Mouse (Mus musculus) cerebral cortex, adult 2 months (tissue): ENCODE results near the gene Fyb.

ENCODE experiments used
- WGBS: fragments of 180-500 bp; shearing (Covaris S2); methylation state at CpG from one replicate; pipeline ENCODE4 v1.1.7; 2018; 5-methylcytosine and 5-hydroxymethylcytosine counted together

The Fyb gene

GRCm38 (mm10) chr15:6562161-6562560, 39.5 kb downstream of the Fyb start:
- 90% methylated on average over 4 of the region's 4 CpGs for WGBS

GRCm38 (mm10) chr15:6562629-6563028, 40.0 kb downstream of the Fyb start:
- WGBS, result 83% methylated on average over 2 of the region's 2 CpGs

- 32% methylated on average over 11 of the region's 11 CpGs for WGBS
These were observed 42.3 kb downstream of the Fyb start for GRCm38 (mm10) chr15:6564977-6565421.

DNA sequence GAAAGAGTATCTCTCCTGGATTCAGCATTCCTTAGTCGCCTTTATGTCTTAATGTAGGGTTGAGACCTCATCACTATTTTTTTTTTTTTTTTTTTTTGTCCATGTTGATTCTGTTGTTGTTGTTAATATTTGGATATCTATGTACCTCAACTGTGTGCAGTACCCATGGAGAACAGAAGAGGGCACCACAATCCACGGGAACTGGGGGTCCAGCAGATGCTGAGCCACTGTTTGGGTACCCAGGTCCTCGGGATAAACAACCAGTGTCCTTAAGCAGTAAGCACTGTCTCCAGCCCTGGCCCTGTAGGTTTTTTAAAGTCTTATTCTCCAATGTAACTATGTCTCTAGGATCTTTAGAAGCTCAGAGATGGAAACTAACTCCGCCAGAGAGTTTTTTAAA, 43.2 kb downstream of the Fyb start:
- WGBS, result 96% methylated on average over 4 of the region's 4 CpGs

DNA sequence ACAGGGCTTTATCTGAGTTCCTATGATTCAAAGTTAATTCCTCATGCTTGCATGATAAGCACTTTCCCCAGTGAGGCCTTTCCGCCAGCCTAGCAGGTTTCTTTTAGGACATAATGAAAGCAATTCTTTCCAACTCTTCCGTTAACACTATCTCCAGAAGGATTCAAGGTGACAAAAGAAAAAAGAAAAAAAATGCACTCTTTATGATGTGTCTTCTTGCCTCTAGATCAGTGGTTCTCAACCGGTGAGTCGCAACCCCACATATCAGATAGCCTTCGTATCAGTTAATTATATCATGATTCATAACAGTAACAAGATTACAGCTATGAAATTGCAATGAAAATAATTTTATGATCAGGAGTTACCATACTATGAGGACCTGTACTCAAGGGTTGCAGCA, 45.3 kb downstream of the Fyb start:
- 92% methylated on average over 5 of the region's 5 CpGs for WGBS

DNA sequence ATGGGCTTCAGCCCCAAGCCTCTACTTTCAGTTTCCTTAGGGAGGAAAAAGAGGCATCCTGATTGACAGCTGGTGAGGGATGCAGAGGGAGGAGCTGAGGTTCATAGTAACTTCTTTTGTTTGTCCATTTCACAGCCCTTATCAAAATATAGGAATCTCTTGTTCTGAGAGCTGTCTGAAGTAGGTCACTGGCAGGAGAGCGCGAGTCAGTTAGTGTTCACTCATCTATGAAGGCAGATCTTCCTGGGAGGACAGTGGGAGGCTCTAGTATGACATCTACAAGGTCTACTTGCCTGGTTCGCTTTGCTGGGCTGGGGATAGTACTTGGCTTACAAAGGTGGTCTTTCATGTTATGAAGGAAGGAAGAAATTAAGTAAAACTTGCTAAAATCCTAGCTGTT, 46.0 kb downstream of the Fyb start:
- 76% methylated on average over 3 of the region's 3 CpGs for WGBS

- WGBS, result 67% methylated on average over 5 of the region's 5 CpGs
These were observed 46.4 kb downstream of the Fyb start for GRCm38 (mm10) chr15:6569074-6569473.

- 90% methylated on average over 2 of the region's 2 CpGs for WGBS
These were observed 47.7 kb downstream of the Fyb start for GRCm38 (mm10) chr15:6570164-6570861.

DNA sequence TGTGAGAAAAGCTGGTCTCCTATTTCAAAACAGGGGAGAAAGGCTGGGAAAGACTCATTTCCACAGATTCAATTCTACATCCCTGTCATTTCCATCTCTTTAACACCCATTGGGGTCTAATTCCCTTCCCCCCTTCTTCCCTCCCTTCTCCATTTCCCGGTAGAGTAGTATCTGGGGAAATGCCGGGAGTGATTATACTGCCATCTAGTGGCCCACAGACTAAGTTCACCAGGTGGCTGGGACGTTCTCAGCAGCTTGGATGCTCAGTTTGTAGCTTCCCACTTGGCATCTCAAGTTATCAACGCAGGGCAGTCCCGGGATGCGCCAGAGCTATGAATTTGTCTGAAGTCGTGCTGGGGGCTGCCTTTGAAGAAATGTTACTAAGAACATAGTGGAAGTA, 48.2 kb downstream of the Fyb start:
- WGBS, result 3% methylated on average over 7 of the region's 7 CpGs

DNA sequence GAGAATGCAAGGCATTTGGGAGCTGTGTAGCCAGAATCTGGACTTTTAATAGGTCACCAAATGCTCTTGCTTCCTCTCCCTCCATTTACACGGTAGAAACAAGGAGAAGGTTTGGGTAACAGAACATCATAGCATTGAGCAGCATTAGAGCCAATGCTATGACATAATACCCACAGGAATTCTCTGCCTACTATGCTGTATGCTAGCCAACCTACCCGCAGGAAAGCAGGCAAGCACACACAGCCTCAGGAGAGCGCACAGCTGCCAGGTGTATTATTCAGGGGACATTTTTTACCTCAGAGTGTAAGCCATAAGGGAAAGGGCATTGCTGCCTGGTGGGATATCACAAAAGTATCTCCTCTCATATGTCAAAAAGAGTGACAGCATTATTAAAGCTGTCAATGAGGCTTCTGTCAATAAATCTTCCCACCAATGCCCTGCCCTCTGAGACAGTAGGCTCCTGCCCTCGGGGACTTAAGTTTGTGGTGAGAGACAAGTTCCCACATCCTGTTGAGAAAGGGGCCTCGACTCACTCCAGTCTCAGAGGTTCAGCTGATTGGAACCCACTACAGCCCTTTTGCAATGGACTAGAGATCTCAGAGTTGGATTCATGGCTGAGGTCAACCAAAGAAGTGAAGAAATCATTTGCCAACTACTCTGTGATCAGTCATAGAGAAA, 51.8 kb downstream of the Fyb start:
- WGBS, result 63% methylated on average over 5 of the region's 5 CpGs

- 78% methylated on average over 9 of the region's 9 CpGs for WGBS
These were observed 55.3 kb downstream of the Fyb start for GRCm38 (mm10) chr15:6577971-6578370.

DNA sequence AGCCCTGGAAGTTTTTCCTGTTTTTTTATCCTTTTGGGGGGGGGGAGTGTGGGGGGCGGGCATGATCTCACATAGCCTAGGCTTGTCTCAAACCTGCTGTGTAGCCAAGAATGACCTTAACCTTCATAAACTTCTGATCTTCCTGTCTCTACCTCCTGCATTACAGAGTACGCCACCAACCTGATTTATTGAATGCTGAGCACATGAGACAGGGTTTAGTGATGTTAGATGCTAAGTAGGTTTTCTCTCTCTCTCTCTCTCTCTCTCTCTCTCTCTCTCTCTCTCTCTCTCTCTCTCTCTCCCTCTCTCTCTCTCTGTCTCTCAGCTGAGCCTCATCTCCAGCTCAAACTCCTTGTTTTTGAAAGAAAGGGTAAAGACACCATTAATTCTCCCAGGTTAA, 56.0 kb downstream of the Fyb start:
- 87% methylated on average over 2 of the region's 2 CpGs for WGBS

- 82% methylated on average over 15 of the region's 15 CpGs for WGBS
These were observed 56.6 kb downstream of the Fyb start for GRCm38 (mm10) chr15:6579194-6579768.

DNA sequence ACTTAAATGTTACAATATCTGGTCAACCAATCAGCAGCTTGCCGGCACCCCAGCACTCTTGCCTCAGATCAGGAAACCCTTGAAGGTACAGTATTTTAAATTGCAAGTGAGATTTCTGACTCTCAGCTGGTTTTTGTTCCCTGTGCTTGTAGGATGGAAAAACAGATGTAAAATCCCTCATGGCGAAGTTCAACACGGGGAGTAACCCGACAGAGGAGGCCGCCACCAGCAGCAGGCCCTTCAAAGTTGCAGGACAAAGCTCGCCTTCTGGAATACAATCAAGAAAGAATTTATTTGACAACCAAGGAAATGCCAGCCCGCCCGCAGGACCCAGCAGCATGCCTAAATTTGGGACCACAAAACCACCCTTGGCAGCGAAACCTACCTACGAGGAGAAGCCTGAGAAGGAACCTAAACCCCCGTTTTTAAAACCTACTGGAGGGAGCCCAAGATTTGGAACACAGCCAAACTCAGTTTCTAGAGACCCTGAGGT, 57.2 kb downstream of the Fyb start:
- WGBS, result 87% methylated on average over 11 of the region's 11 CpGs

DNA sequence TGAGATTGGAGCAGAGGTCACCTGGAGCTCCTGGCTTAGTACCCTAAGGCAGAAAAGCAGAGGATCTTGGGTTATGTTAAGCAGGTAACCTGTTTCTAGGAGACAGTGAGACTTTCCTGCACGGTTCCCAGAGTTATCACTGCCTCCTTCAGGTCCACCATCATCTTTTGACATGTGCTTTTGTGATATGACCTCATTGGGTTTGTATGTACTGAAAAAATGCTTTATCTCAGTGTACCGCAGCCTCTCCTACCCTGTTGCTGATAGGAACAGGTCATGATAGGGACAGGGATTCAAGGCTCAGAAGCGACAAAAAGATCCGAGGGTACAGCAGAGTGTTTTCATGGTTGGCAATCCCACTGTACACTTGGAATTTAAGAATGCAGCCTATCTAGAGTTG, 62.0 kb downstream of the Fyb start:
- WGBS, result 90% methylated on average over 4 of the region's 4 CpGs

GRCm38 (mm10) chr15:6586351-6586750, 63.7 kb downstream of the Fyb start:
- WGBS, result 86% methylated on average over 7 of the region's 7 CpGs

GRCm38 (mm10) chr15:6587526-6587925, 64.9 kb downstream of the Fyb start:
- 70% methylated on average over 3 of the region's 3 CpGs for WGBS

DNA sequence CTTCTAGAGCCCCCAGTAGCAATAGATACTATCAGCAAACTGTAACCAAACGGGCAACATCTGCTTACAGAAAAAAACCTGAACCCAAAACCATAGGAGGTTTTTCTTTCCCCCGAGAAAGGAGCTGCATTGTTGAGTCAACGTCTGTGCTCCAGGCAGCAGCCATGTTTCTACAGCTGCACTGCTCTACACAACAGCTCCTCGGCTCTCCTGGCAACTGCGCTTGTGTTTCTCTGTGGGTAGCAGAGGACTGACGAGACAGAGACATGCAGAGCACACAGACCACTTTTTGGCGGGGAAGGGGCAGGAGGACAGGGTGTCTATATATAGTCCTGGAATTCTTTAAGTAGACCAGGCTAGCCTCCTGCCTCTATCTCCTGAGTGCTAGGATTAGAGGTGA, 65.5 kb downstream of the Fyb start:
- WGBS, result 71% methylated on average over 7 of the region's 7 CpGs

DNA sequence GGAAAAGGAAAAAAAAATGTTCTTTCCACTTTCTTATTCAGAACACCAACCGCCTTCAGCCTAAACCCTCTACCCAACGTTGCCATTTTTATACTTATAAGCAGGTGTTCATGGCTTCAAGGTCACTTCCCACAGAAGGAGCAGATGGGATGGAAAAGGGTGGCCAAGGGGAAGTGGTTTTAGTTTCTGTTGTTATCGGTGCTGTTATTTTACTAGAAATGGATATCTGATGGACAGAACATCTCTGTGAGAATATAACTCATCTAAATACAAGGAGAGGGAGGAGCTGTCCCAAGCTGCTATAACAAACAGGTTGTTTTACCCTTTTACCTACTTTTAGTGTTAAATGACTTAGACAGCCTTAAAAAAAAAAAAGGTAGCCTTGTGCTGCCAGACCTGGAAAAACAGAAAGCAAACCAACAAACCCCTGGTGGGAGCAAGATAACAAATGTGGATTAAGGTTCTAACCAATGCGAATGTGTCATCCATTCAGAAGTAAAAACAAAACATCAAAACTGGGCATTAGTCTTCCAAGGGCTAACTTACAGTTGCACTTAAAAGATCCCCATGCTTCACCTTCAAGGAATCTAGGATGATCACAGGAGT, 68.3 kb downstream of the Fyb start:
- 84% methylated on average over 4 of the region's 4 CpGs for WGBS

DNA sequence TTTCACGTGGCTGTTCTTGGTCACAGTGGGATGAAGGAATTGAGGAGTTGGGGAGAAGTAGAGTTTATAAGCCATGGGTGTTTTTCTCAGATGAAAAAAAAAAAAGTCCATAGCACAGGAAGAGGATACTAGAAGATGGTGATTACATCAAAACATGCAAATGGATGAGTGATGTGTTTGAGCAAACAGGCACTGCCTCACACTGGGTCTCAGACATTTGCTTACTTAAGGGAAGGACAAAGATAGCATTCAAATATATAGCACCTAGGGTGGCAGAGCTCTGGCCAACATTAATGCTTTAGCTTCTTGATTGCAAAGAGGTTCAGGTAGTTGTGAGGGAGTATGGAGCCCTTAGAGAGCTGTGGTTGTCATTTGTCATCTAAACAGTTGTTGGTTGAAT, 68.9 kb downstream of the Fyb start:
- 40% methylated on average over 1 of the region's 1 CpGs for WGBS

GRCm38 (mm10) chr15:6592561-6593253, 70.1 kb downstream of the Fyb start:
- 79% methylated on average over 5 of the region's 5 CpGs for WGBS

DNA sequence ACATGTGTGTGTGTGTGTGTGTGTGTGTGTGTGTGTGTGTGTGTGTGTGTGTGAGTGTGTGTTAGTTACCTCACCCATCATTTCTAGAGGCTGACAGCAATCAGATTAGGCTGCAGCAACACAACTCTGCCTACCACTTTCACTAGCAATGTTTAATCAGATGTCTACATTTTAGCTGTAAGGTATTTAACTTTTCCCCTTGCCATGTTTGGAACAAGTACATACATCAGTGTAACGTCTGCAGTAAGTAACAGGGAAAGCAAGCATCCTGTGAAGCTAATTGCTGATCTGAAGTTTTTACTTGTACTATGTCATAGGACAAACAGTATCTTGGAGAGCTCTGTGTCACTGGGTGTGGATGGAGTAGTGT, 70.6 kb downstream of the Fyb start:
- WGBS, result 66% methylated on average over 1 of the region's 1 CpGs
